Mouse (Mus musculus): ENCODE data around the gene Hpse2. TPM values are rescaled to one million over a fixed set of nuclear protein-coding genes. Genes with fewer than 3 reads are reported as not detected.
A peak's percentile ranks its signal among the peaks of the same experiment; 100 is the strongest.

Hpse2 gene
- polyA plus RNA-seq, 1 experiment from 2014 or later: 1.1 TPM

GRCm38 (mm10) chr19:42948114-42948636, 440.0 kb downstream of the Hpse2 start:
- 58% methylated on average over 3 of the region's 3 CpGs for WGBS
- no peak for ATAC-seq (ENCODE audit: insufficient number of reproducible peaks, insufficient read depth, low FRiP score, low read depth)
- no peak overlapping the region for H3K9ac ChIP-seq (ENCODE audit: low read length)
- H3K4me1 ChIP-seq (ENCODE audit: control insufficient read depth in 2 of 2, insufficient read depth in 2 of 2, low read length in 2 of 2): no peaks in the 10 kb centered on the region
- H3K4me3 ChIP-seq (ENCODE audit: control insufficient read depth in 1 of 2, insufficient read depth in 1 of 2, low read depth in 1 of 2, low read length in 2 of 2): no peak overlapping the region
- no peaks in the 10 kb centered on the region for H3K27me3 ChIP-seq (ENCODE audit: control insufficient read depth, insufficient read depth, low read length)
- H3K9me3 ChIP-seq (ENCODE audit: control insufficient read depth, low read length): peaks cover 12% of the 10 kb centered on the region
- H3K27ac ChIP-seq (replicated peaks in 1 of 2; ENCODE audit: control insufficient read depth in 1 of 2, insufficient read depth in 1 of 2, low read depth in 2 of 2, low read length in 2 of 2): no peak overlapping the region
- H3K36me3 ChIP-seq (ENCODE audit: control insufficient read depth, insufficient read depth, low read length): no peaks in the 10 kb centered on the region
- no peak overlapping the region for H3K4me2 ChIP-seq (ENCODE audit: low read length)

GRCm38 (mm10) chr19:42937544-42937943, 450.6 kb downstream of the Hpse2 start:
- WGBS: 88% methylated on average over 1 of the region's 1 CpGs
- Histone ChIP-seq H3K27me3 (ENCODE audit: control insufficient read depth, insufficient read depth, low read length) (no peaks in the 10 kb centered on the region), H3K9ac (ENCODE audit: low read length) (no peak overlapping the region), H3K4me1 (ENCODE audit: control insufficient read depth in 2 of 2, insufficient read depth in 2 of 2, low read length in 2 of 2) (no peaks in the 10 kb centered on the region), H3K9me3 (ENCODE audit: control insufficient read depth, low read length) (peaks cover 11% of the 10 kb centered on the region), H3K4me3 (ENCODE audit: control insufficient read depth in 1 of 2, insufficient read depth in 1 of 2, low read depth in 1 of 2, low read length in 2 of 2) (no peak overlapping the region), H3K36me3 (ENCODE audit: control insufficient read depth, insufficient read depth, low read length) (no peaks in the 10 kb centered on the region), H3K27ac (replicated peaks in 1 of 2; ENCODE audit: control insufficient read depth in 1 of 2, insufficient read depth in 1 of 2, low read depth in 2 of 2, low read length in 2 of 2) (no peak overlapping the region), H3K4me2 (ENCODE audit: low read length) (no peak overlapping the region)
- no peak for ATAC-seq (ENCODE audit: insufficient number of reproducible peaks, insufficient read depth, low FRiP score, low read depth)

GRCm38 (mm10) chr19:42936661-42937193, 451.4 kb downstream of the Hpse2 start:
- H3K9me3 ChIP-seq (ENCODE audit: control insufficient read depth, low read length): 0 out of 2 replicates have a peak, but pooled peaks cover 4% of the 10 kb centered on the region
- WGBS: 19% methylated on average over 9 of the region's 9 CpGs
- ATAC-seq (ENCODE audit: insufficient number of reproducible peaks, insufficient read depth, low FRiP score, low read depth): no peak
- H3K27me3 ChIP-seq (ENCODE audit: control insufficient read depth, insufficient read depth, low read length): no peaks in the 10 kb centered on the region
- no peak overlapping the region for H3K9ac ChIP-seq (ENCODE audit: low read length)
- 0 out of 2 replicates have a peak overlapping the region, but pooled peaks have one; percentile 11 for H3K4me2 ChIP-seq (ENCODE audit: low read length)
- H3K4me3 ChIP-seq (ENCODE audit: control insufficient read depth in 1 of 2, insufficient read depth in 1 of 2, low read depth in 1 of 2, low read length in 2 of 2): no peak overlapping the region
- no peaks in the 10 kb centered on the region for H3K4me1 ChIP-seq (ENCODE audit: control insufficient read depth in 2 of 2, insufficient read depth in 2 of 2, low read length in 2 of 2)
- H3K36me3 ChIP-seq (ENCODE audit: control insufficient read depth, insufficient read depth, low read length): no peaks in the 10 kb centered on the region
- H3K27ac ChIP-seq (replicated peaks in 1 of 2; ENCODE audit: control insufficient read depth in 1 of 2, insufficient read depth in 1 of 2, low read depth in 2 of 2, low read length in 2 of 2): no peak overlapping the region

GRCm38 (mm10) chr19:42929702-42930101, 458.5 kb downstream of the Hpse2 start:
- 34% methylated on average over 3 of the region's 3 CpGs for WGBS
- Histone ChIP-seq H3K27me3 (ENCODE audit: control insufficient read depth, insufficient read depth, low read length) (no peaks in the 10 kb centered on the region), H3K27ac (replicated peaks in 1 of 2; ENCODE audit: control insufficient read depth in 1 of 2, insufficient read depth in 1 of 2, low read depth in 2 of 2, low read length in 2 of 2) (no peak overlapping the region), H3K9me3 (ENCODE audit: control insufficient read depth, low read length) (no peaks in the 10 kb centered on the region), H3K4me3 (ENCODE audit: control insufficient read depth in 1 of 2, insufficient read depth in 1 of 2, low read depth in 1 of 2, low read length in 2 of 2) (no peak overlapping the region), H3K4me1 (ENCODE audit: control insufficient read depth in 2 of 2, insufficient read depth in 2 of 2, low read length in 2 of 2) (no peaks in the 10 kb centered on the region), H3K36me3 (ENCODE audit: control insufficient read depth, insufficient read depth, low read length) (no peaks in the 10 kb centered on the region), H3K4me2 (ENCODE audit: low read length) (no peak overlapping the region), H3K9ac (ENCODE audit: low read length) (no peak overlapping the region)
- no peak for ATAC-seq (ENCODE audit: insufficient number of reproducible peaks, insufficient read depth, low FRiP score, low read depth)

- no peak for ATAC-seq (ENCODE audit: insufficient number of reproducible peaks, insufficient read depth, low FRiP score, low read depth)
- H3K9ac ChIP-seq (ENCODE audit: low read length): no peak overlapping the region
These were observed 459.9 kb downstream of the Hpse2 start for GRCm38 (mm10) chr19:42928271-42928670.

GRCm38 (mm10) chr19:42922610-42923009, 465.5 kb downstream of the Hpse2 start:
- no peaks in the 10 kb centered on the region for H3K9me3 ChIP-seq (ENCODE audit: control insufficient read depth, low read length)
- no peaks in the 10 kb centered on the region for H3K4me1 ChIP-seq (ENCODE audit: control insufficient read depth in 2 of 2, insufficient read depth in 2 of 2, low read length in 2 of 2)
- no peak for ATAC-seq (ENCODE audit: insufficient number of reproducible peaks, insufficient read depth, low FRiP score, low read depth)
- H3K4me2 ChIP-seq (ENCODE audit: low read length): no peak overlapping the region
- no peak overlapping the region for H3K9ac ChIP-seq (ENCODE audit: low read length)
- no peaks in the 10 kb centered on the region for H3K36me3 ChIP-seq (ENCODE audit: control insufficient read depth, insufficient read depth, low read length)
- no peaks in the 10 kb centered on the region for H3K27me3 ChIP-seq (ENCODE audit: control insufficient read depth, insufficient read depth, low read length)
- no peak overlapping the region for H3K4me3 ChIP-seq (ENCODE audit: control insufficient read depth in 1 of 2, insufficient read depth in 1 of 2, low read depth in 1 of 2, low read length in 2 of 2)
- 67% methylated on average over 3 of the region's 3 CpGs for WGBS
- H3K27ac ChIP-seq (replicated peaks in 1 of 2; ENCODE audit: control insufficient read depth in 1 of 2, insufficient read depth in 1 of 2, low read depth in 2 of 2, low read length in 2 of 2): no peak overlapping the region

More at GRCm38 (mm10) chr19:42928271-42928670, 459.9 kb downstream of the Hpse2 start:
- Histone ChIP-seq H3K9me3 (ENCODE audit: control insufficient read depth, low read length) (no peaks in the 10 kb centered on the region), H3K4me3 (ENCODE audit: control insufficient read depth in 1 of 2, insufficient read depth in 1 of 2, low read depth in 1 of 2, low read length in 2 of 2) (no peak overlapping the region), H3K4me1 (ENCODE audit: control insufficient read depth in 2 of 2, insufficient read depth in 2 of 2, low read length in 2 of 2) (no peaks in the 10 kb centered on the region), H3K27ac (replicated peaks in 1 of 2; ENCODE audit: control insufficient read depth in 1 of 2, insufficient read depth in 1 of 2, low read depth in 2 of 2, low read length in 2 of 2) (no peak overlapping the region), H3K36me3 (ENCODE audit: control insufficient read depth, insufficient read depth, low read length) (no peaks in the 10 kb centered on the region), H3K27me3 (ENCODE audit: control insufficient read depth, insufficient read depth, low read length) (no peaks in the 10 kb centered on the region), H3K4me2 (ENCODE audit: low read length) (no peak overlapping the region)
- 39% methylated on average over 2 of the region's 2 CpGs for WGBS

GRCm38 (mm10) chr19:42913703-42914102, 474.5 kb downstream of the Hpse2 start:
- H3K27me3 ChIP-seq (ENCODE audit: control insufficient read depth, insufficient read depth, low read length): no peaks in the 10 kb centered on the region
- no peaks in the 10 kb centered on the region for H3K4me1 ChIP-seq (ENCODE audit: control insufficient read depth in 2 of 2, insufficient read depth in 2 of 2, low read length in 2 of 2)
- no peaks in the 10 kb centered on the region for H3K9me3 ChIP-seq (ENCODE audit: control insufficient read depth, low read length)
- no peak overlapping the region for H3K4me2 ChIP-seq (ENCODE audit: low read length)
- no peak overlapping the region for H3K27ac ChIP-seq (replicated peaks in 1 of 2; ENCODE audit: control insufficient read depth in 1 of 2, insufficient read depth in 1 of 2, low read depth in 2 of 2, low read length in 2 of 2)
- no peak overlapping the region for H3K9ac ChIP-seq (ENCODE audit: low read length)
- no peak overlapping the region for H3K4me3 ChIP-seq (ENCODE audit: control insufficient read depth in 1 of 2, insufficient read depth in 1 of 2, low read depth in 1 of 2, low read length in 2 of 2)
- H3K36me3 ChIP-seq (ENCODE audit: control insufficient read depth, insufficient read depth, low read length): no peaks in the 10 kb centered on the region
- WGBS: 62% methylated on average over 5 of the region's 5 CpGs
- no peak for ATAC-seq (ENCODE audit: insufficient number of reproducible peaks, insufficient read depth, low FRiP score, low read depth)

- ATAC-seq (ENCODE audit: insufficient number of reproducible peaks, insufficient read depth, low FRiP score, low read depth): no peak
- Histone ChIP-seq H3K9me3 (ENCODE audit: control insufficient read depth, low read length) (no peaks in the 10 kb centered on the region), H3K27ac (replicated peaks in 1 of 2; ENCODE audit: control insufficient read depth in 1 of 2, insufficient read depth in 1 of 2, low read depth in 2 of 2, low read length in 2 of 2) (no peak overlapping the region), H3K4me1 (ENCODE audit: control insufficient read depth in 2 of 2, insufficient read depth in 2 of 2, low read length in 2 of 2) (peaks cover 2 to 3% of the 10 kb centered on the region in 2 experiments; a peak in 2 of 4 replicates), H3K36me3 (ENCODE audit: control insufficient read depth, insufficient read depth, low read length) (no peaks in the 10 kb centered on the region), H3K27me3 (ENCODE audit: control insufficient read depth, insufficient read depth, low read length) (no peaks in the 10 kb centered on the region), H3K4me2 (ENCODE audit: low read length) (no peak overlapping the region), H3K9ac (ENCODE audit: low read length) (no peak overlapping the region), H3K4me3 (ENCODE audit: control insufficient read depth in 1 of 2, insufficient read depth in 1 of 2, low read depth in 1 of 2, low read length in 2 of 2) (no peak overlapping the region)
- 82% methylated on average over 4 of the region's 4 CpGs for WGBS
These were observed 478.4 kb downstream of the Hpse2 start for GRCm38 (mm10) chr19:42909719-42910118.
